Mouse (Mus musculus) cortical plate, adult 2 months (tissue): Measurements from ENCODE around the gene Ptprn2.

Source experiments
- CTCF ChIP-seq: fragments of 200-500 bp; IDR thresholded peaks from 2 replicates; pipeline ENCODE4 v1.5.1; 2011; ENCODE audit warnings: mild to moderate bottlenecking, control low read depth, low read length; ENCODE audit not compliant: insufficient read depth; ENCODE audit errors: extremely low read depth
- POLR2A ChIP-seq: fragments of 200-500 bp; IDR thresholded peaks from 2 replicates; pipeline ENCODE4 v1.6.1; 2011; ENCODE audit warnings: mild to moderate bottlenecking, low read length, control low read depth; ENCODE audit not compliant: insufficient read depth; ENCODE audit errors: extremely low read depth

- TF ChIP-seq CTCF = no peak
- TF ChIP-seq POLR2A = no peak
These were observed 491.5 kb downstream of the Ptprn2 start for GRCm38 (mm10) chr12:116976981-116977380.
